Mouse (Mus musculus) bone marrow macrophage, adult 2 months (primary cell): Measurements from ENCODE around the gene Chaf1a.
"Not testable (repeated sequence)": the region's sequence is repeated elsewhere in the genome, so short reads cannot be mapped to it uniquely, and the experiment has no call there.

ENCODE experiments used
- CTCF ChIP-seq: IDR thresholded peaks from 2 replicates; pipeline ENCODE4 v1.5.1; 2012; ENCODE audit warnings: low read depth, mild to moderate bottlenecking, low read length, moderate library complexity
- POLR2A ChIP-seq: IDR thresholded peaks from 2 replicates; pipeline ENCODE4 v1.6.1; 2012; ENCODE audit warnings: mild to moderate bottlenecking, low read depth, low read length, borderline replicate concordance

- TF ChIP-seq POLR2A, CTCF: not testable (repeated sequence)
These were observed 64.6 kb downstream of the Chaf1a start for GRCm38 (mm10) chr17:56104821-56105220.
